ENCODE assay signal across 15 mouse cellular contexts in the genomic region with DNA sequence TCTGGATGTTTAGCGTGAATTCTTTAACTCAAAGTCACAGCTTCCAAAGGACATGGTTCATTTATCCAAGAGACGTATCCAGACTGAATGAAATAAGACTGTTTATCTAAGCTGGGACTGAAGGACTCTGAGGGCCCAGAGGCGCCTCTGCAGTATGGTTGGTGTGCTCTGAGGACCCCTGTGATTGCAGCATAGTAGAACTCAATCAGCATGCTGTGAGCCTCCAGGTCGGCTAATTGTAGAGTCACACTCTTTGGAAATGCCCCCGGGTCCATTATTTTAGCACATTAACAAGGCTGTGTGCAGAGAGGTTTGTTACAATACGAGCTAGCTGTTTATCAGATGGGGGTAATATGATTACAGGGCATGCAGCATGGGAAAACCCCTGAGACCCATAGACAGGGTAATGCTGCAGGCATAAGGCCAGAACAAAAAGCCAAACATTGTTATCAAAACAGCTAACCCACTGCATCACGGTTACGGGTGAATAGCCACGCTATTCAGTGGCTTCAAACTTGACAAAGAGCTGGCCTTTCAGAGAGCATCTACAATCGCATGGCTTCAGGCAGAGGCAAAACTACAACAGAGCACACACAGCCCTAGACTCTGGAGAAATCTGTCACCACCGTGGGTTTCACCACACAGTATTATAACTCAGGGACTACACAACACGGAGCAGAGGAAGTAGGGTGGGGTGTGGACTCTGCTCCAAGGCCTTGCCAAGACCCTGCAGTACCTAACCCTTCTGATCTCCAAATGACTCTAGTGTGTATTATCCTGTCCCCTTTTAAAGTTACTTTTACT.
DNase-seq lines count a peak whose midpoint lies in the region; ATAC-seq lines count a peak whose summit lies in the region.
"Had no signal": no experiment of that assay in that cellular context is flagged by ENCODE, and none has a peak within 500 bp of the region (broad histone marks: within the 10 kb centered on the region; RNA-seq: fewer than 3 reads in every experiment).

No protein-coding gene starts in this region.

- intact Hi-C loops in gastrocnemius, postnatal 36 days (cut with DNase I): no loop called here
- intact Hi-C loops in heart, postnatal 25 days (cut with DNase I): no loop called here

- no peak overlapping the region for H3K4me3 ChIP-seq in forebrain, embryonic 14.5 days (ENCODE audit: low read depth, low read length)

- 0 out of 2 replicates have a peak overlapping the region, but pooled peaks have one; percentile 11 for H3K27ac ChIP-seq in forebrain, embryonic 14.5 days (ENCODE audit: low read depth, low read length)

- 6% methylated on average over 12 of the region's 12 CpGs for WGBS in forebrain, embryonic 14.5 days

- ATAC-seq in forebrain, embryonic 14.5 days: peak; percentile 62
- ATAC-seq: CD4-positive, CD25-positive, alpha-beta regulatory T cell, adult 4 months had no signal

- H3K9ac ChIP-seq in forebrain, embryonic 14.5 days (ENCODE audit: low read length): no peak overlapping the region

- peak; percentile 54 for DNase-seq in retina, postnatal 1 day
- DNase-seq in retina, embryonic 14.5 days (ENCODE audit: low spot score): no peak
- peak; percentile 68 for DNase-seq in forebrain, embryonic 14.5 days (ENCODE audit: low spot score)
- peak; percentile 42 for DNase-seq in mesoderm, embryonic 11.5 days (ENCODE audit: low read depth, low spot score)
- DNase-seq in gastrocnemius, postnatal 36 days: no peak
- no peak for DNase-seq in cerebellum, postnatal 10 days
- no peak for DNase-seq in left cerebral cortex, adult 11 months (ENCODE audit: low spot score)
- DNase-seq in heart, postnatal 25 days (ENCODE audit: low spot score): no peak
- DNase-seq: adrenal gland, adult 8-10 months; heart, postnatal 10 days; kidney, adult 9 months; layer of hippocampus, adult 9-11 months; lung, adult 18-20 months; thymus, postnatal 25 days had no signal

- H3K4me1 ChIP-seq in forebrain, embryonic 14.5 days (ENCODE audit: control insufficient read depth, insufficient read depth, low read length): peaks cover 16% of the 10 kb centered on the region

- no peaks in the 10 kb centered on the region for H3K36me3 ChIP-seq in forebrain, embryonic 14.5 days (ENCODE audit: control insufficient read depth, insufficient read depth, low read length)

- no peak overlapping the region for H3K4me2 ChIP-seq in forebrain, embryonic 14.5 days (ENCODE audit: low read length)

- no peaks in the 10 kb centered on the region for H3K9me3 ChIP-seq in forebrain, embryonic 14.5 days (replicated peaks; ENCODE audit: control insufficient read depth, low read length)

- no peaks in the 10 kb centered on the region for H3K27me3 ChIP-seq in forebrain, embryonic 14.5 days (replicated peaks; ENCODE audit: control insufficient read depth, insufficient read depth, low read length)

Comparison
In these comparisons a context has a peak if more than half of its experiments do, and no peak if none do; other contexts are left out.
1. DNase-seq: peak in retina, postnatal 1 day (single experiment), forebrain, embryonic 14.5 days (single experiment) and mesoderm, embryonic 11.5 days (single experiment); none in retina, embryonic 14.5 days (single experiment), gastrocnemius, postnatal 36 days (0 of 2), cerebellum, postnatal 10 days (0 of 2), left cerebral cortex, adult 11 months (single experiment) and heart, postnatal 25 days (single experiment).